Mouse (Mus musculus) embryonic facial prominence, embryonic 15.5 days (tissue): ENCODE data around the gene Slc27a5. TPM values are rescaled to one million over a fixed set of nuclear protein-coding genes. Genes with fewer than 3 reads are reported as not detected.
A peak's percentile ranks its signal among the peaks of the same experiment; 100 is the strongest.

Experiments used
- ATAC-seq: fragments of 200-750 bp; cut with Nextera tagmentation; 2 replicates; pipeline ENCODE4 v1.8.0; 2017; ENCODE audit warnings: low read depth, moderate TSS enrichment; ENCODE audit not compliant: insufficient number of reproducible peaks, low FRiP score, low TSS enrichment
- H3K27ac ChIP-seq: fragments of 300-500 bp; sonication (generic); replicated peaks from 2 replicates; pipeline ENCODE4 v1.5.1; 2015; ENCODE audit warnings: mild to moderate bottlenecking, inconsistent platforms
- H3K27me3 ChIP-seq: fragments of 300-500 bp; sonication (generic); 2 replicates; pipeline ENCODE4 v1.6.1; 2015; ENCODE audit warnings: inconsistent platforms
- H3K36me3 ChIP-seq: fragments of 300-500 bp; sonication (generic); 2 replicates; pipeline ENCODE4 v1.6.1; 2015; ENCODE audit warnings: mild to moderate bottlenecking, inconsistent platforms
- H3K4me1 ChIP-seq: fragments of 300-500 bp; sonication (generic); 2 replicates; pipeline ENCODE4 v1.6.1; 2015; ENCODE audit warnings: inconsistent platforms
- H3K4me2 ChIP-seq: fragments of 300-500 bp; sonication (generic); replicated peaks from 2 replicates; pipeline ENCODE4 v1.6.1; 2015; ENCODE audit warnings: mild to moderate bottlenecking, inconsistent platforms
- H3K4me3 ChIP-seq: fragments of 300-500 bp; sonication (generic); replicated peaks from 2 replicates; pipeline ENCODE4 v1.5.1; 2015; ENCODE audit warnings: mild to moderate bottlenecking, inconsistent platforms
- H3K9ac ChIP-seq: fragments of 300-500 bp; sonication (generic); 2 replicates; pipeline ENCODE4 v1.6.1; 2015; ENCODE audit warnings: inconsistent platforms
- H3K9me3 ChIP-seq: fragments of 300-500 bp; sonication (generic); replicated peaks from 2 replicates; pipeline ENCODE4 v1.6.1; 2016; ENCODE audit warnings: inconsistent platforms
- WGBS: fragments of 180-500 bp; shearing (Covaris S2); methylation state at CpG from one replicate; pipeline ENCODE4 v1.1.7; 2015; 5-methylcytosine and 5-hydroxymethylcytosine counted together
- polyA plus RNA-seq: library from polyadenylated mRNA; unstranded; fragments of >200 nt; fragmentation: Nextera tagmentation; extraction: Ambion mirVana; gene quantifications from 2 replicates; pipeline ENCODE4 v1.2.1, GENCODE M21; 2015

The Slc27a5 gene
- polyA plus RNA-seq, result 0.20 TPM in 1 of 2 replicates, not detected in the other

GRCm38 (mm10) chr7:12998053-12998452 lies at the start of gene Slc27a5:
TSS of gene Slc27a5 (minus strand) at chr7:12998192.
- H3K4me3 ChIP-seq, result no peak within 1 kb of the TSS
- H3K36me3 ChIP-seq, result no peaks in the 10 kb centered on the region
- no peak within 1 kb of the TSS for H3K27ac ChIP-seq
- 72% methylated on average over 5 of the region's 5 CpGs for WGBS
- H3K9ac ChIP-seq, result no peak within 1 kb of the TSS
- no peak for ATAC-seq
- no peaks in the 10 kb centered on the region for H3K4me1 ChIP-seq
- no peak within 1 kb of the TSS for H3K4me2 ChIP-seq
- no peaks in the 10 kb centered on the region for H3K9me3 ChIP-seq
- no peaks in the 10 kb centered on the region for H3K27me3 ChIP-seq

- H3K4me2 ChIP-seq, result no peak overlapping the region
- H3K9me3 ChIP-seq, result no peaks in the 10 kb centered on the region
- H3K36me3 ChIP-seq, result no peaks in the 10 kb centered on the region
- H3K27ac ChIP-seq, result no peak overlapping the region
- WGBS, result 4% methylated on average over 2 of the region's 2 CpGs
- no peak overlapping the region for H3K9ac ChIP-seq
- peaks cover 16% of the 10 kb centered on the region for H3K4me1 ChIP-seq
- no peak for ATAC-seq
- no peak overlapping the region for H3K4me3 ChIP-seq
- H3K27me3 ChIP-seq, result peaks cover 47% of the 10 kb centered on the region
These were observed 48.1 kb upstream of the Slc27a5 start for GRCm38 (mm10) chr7:13046084-13046483.

- Histone ChIP-seq H3K36me3 (no peaks in the 10 kb centered on the region), H3K9me3 (no peaks in the 10 kb centered on the region), H3K4me1 (peaks cover 17% of the 10 kb centered on the region), H3K4me3 (peak overlapping the region; percentile 44), H3K4me2 (peak overlapping the region; percentile 88), H3K27ac (no peak overlapping the region), H3K27me3 (peaks cover 49% of the 10 kb centered on the region), H3K9ac (peak overlapping the region; percentile 18)
- 3% methylated on average over 23 of the region's 23 CpGs for WGBS
- 0 out of 2 replicates have a peak, but pooled peaks have one; percentile 56 for ATAC-seq
These were observed 46.2 kb upstream of the Slc27a5 start for GRCm38 (mm10) chr7:13044254-13044625.

DNA sequence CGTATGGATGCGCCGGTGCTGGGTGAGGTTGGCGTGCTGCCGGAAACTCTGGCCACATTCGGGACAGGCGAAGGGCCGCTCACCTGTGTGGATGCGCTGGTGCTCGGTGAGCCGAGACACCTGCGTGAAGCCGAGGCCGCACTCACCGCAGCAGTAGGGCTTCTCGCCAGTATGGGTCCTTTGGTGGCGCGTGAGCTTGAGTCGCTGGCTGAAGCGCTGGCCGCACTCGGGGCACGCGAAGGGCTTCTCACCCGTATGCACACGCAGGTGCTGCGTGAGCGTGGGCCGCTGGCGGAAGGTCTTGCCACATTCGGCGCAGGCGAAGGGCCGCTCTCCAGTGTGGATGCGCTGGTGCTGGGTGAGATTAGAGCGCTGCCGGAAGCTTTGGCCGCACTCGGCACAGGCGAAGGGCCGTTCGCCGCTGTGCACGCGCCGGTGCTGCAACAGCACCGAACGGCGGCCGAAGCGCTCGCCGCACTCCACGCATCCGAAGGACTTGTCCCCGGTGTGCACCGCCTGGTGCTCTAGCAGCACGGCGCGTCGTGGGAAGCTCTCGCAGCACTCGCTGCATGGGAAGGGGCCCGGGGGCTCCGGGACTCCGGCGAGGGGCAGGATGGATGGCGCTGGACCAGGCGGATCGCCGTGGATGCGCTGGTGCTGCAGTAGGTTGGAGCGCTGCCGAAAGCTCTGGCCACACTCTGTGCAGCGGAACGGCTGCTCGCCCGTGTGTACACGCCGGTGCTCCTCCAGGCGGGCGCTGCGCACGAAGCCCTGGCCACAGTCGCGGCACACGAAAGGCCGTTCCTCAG lies 45.7 kb upstream of the Slc27a5 start:
- H3K27ac ChIP-seq, result no peak overlapping the region
- 0 out of 2 replicates have a peak, but pooled peaks have one; percentile 23 for ATAC-seq
- no peaks in the 10 kb centered on the region for H3K36me3 ChIP-seq
- no peaks in the 10 kb centered on the region for H3K9me3 ChIP-seq
- peaks cover 49% of the 10 kb centered on the region for H3K27me3 ChIP-seq
- peaks cover 23% of the 10 kb centered on the region for H3K4me1 ChIP-seq
- peak overlapping the region; percentile 44 for H3K4me3 ChIP-seq
- H3K9ac ChIP-seq, result peak overlapping the region; percentile 18
- WGBS, result 5% methylated on average over 88 of the region's 88 CpGs
- H3K4me2 ChIP-seq, result peak overlapping the region; percentile 88

DNA sequence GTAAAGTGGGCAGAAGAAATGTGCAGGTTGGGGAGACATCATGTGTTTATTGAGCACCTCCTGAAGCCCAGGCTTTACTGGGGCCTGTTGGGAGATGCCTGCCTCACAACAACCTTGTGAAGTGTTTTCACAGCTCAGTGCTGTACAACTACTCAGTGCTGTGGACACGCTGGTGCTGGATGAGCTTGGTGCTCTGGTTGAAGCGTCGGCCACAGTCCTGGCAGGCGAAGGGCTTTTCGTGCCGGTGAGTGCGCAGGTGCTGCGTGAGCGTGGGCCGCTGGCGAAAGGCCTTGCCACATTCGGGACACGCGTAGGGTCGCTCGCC lies 45.1 kb upstream of the Slc27a5 start:
- Histone ChIP-seq H3K27me3 (peaks cover 49% of the 10 kb centered on the region), H3K9ac (no peak overlapping the region)
- ATAC-seq, result no peak

GRCm38 (mm10) chr7:13042511-13042910 lies 44.5 kb upstream of the Slc27a5 start:
- H3K4me1 ChIP-seq, result peaks cover 25% of the 10 kb centered on the region
- ATAC-seq, result no peak
- H3K9ac ChIP-seq, result no peak overlapping the region
- H3K9me3 ChIP-seq, result no peaks in the 10 kb centered on the region
- H3K4me3 ChIP-seq, result no peak overlapping the region
- no peak overlapping the region for H3K4me2 ChIP-seq
- no peaks in the 10 kb centered on the region for H3K36me3 ChIP-seq
- H3K27ac ChIP-seq, result no peak overlapping the region
- 75% methylated on average over 6 of the region's 6 CpGs for WGBS
- peaks cover 49% of the 10 kb centered on the region for H3K27me3 ChIP-seq

More for the DNA sequence above, 45.1 kb upstream of the Slc27a5 start:
- Histone ChIP-seq H3K36me3 (no peaks in the 10 kb centered on the region), H3K4me2 (peak overlapping the region; percentile 88), H3K4me3 (peak overlapping the region; percentile 44; the same call in 1 of the 2 replicates), H3K27ac (no peak overlapping the region), H3K9me3 (no peaks in the 10 kb centered on the region), H3K4me1 (peaks cover 25% of the 10 kb centered on the region)
- 46% methylated on average over 16 of the region's 16 CpGs for WGBS

DNA sequence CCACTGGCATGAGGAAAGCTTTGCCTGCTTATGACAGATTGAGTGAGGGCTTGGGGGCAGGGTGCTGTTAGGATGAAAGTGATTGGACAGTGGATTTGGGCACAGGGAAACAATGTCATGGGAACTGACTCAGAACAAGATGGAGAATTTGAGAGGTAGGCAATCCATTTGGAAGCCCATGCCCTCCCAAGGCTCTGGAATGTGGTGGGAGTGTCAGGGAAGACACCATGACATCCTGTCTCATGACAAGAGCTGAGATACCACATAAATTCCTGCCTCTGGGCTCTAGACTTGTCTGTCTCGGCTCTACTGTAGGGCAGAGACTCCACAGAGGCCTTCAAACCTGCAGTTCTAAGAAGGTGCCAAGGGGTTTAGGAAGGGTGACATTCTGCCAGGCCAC lies 43.3 kb upstream of the Slc27a5 start:
- no peaks in the 10 kb centered on the region for H3K9me3 ChIP-seq
- 47% methylated on average over 1 of the region's 1 CpGs for WGBS
- ATAC-seq, result no peak
- H3K27ac ChIP-seq, result no peak overlapping the region
- H3K27me3 ChIP-seq, result peaks cover 49% of the 10 kb centered on the region
- H3K36me3 ChIP-seq, result peaks cover 2% of the 10 kb centered on the region
- H3K4me3 ChIP-seq, result no peak overlapping the region
- H3K9ac ChIP-seq, result no peak overlapping the region
- H3K4me1 ChIP-seq, result peaks cover 32% of the 10 kb centered on the region
- no peak overlapping the region for H3K4me2 ChIP-seq

DNA sequence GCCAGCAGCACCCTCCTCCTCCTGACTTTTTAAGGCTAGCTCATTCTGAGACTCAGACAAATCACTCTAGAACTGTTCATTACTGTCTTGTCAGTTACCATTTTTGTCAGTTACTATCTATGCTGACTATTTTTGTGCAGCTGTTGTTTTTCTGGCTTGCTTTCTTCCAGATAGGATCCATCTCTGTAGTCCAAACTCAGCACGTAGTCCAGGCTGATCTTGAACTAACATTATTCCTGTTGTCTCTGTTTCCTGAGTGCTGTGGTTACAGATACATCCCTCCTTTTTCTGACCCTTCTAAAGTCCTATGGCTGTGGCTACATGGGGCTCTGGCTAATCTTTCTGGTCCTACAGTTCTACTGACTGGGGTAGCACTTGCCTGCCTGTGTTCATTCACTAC lies 41.2 kb upstream of the Slc27a5 start:
- Histone ChIP-seq H3K9me3 (no peaks in the 10 kb centered on the region), H3K27me3 (peaks cover 33% of the 10 kb centered on the region), H3K4me2 (peak overlapping the region; percentile 61), H3K4me1 (peaks cover 43% of the 10 kb centered on the region), H3K36me3 (peaks cover 18% of the 10 kb centered on the region), H3K9ac (peak overlapping the region; percentile 97; the same call in 1 of the 2 replicates), H3K27ac (no peak overlapping the region), H3K4me3 (peak overlapping the region; percentile 79)
- ATAC-seq, result no peak
- WGBS, result 80% methylated on average over 1 of the region's 1 CpGs

GRCm38 (mm10) chr7:13038621-13039169 lies 40.7 kb upstream of the Slc27a5 start:
- Histone ChIP-seq H3K36me3 (peaks cover 18% of the 10 kb centered on the region), H3K27ac (peak overlapping the region; percentile 100), H3K4me2 (peak overlapping the region; percentile 61), H3K4me1 (peaks cover 43% of the 10 kb centered on the region), H3K9ac (peak overlapping the region; percentile 97), H3K27me3 (peaks cover 28% of the 10 kb centered on the region), H3K9me3 (no peaks in the 10 kb centered on the region), H3K4me3 (peak overlapping the region; percentile 79)
- ATAC-seq, result no peak
- WGBS, result 17% methylated on average over 15 of the region's 15 CpGs

- under 1% methylated on average over 62 of the region's 65 CpGs for WGBS
These were observed 40.0 kb upstream of the Slc27a5 start, which contains the start of gene Ube2m for GRCm38 (mm10) chr7:13037901-13038555. TSS of gene Ube2m (minus strand) at chr7:13038275.

DNA sequence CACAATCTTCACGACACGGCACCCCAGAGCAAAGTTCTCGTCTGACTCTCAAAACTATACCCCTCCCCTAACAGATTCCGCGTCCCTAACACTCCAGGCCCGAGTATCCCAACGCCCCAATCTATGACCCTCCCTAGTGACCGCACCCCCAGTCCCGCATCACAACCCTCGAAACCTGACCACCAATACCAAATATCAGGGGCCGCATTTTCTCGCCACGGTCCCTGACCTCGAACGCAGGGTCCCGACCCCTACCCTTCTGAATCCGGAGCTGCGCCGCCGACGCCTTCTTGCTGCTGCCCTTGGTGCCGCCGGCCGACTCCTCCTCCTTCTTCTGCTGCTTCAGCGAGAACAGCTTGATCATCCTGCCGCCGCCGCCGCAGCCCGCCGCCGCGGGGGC lies 39.4 kb upstream of the Slc27a5 start:
- ATAC-seq, result no peak; the same call in 1 of the 2 replicates
- under 1% methylated on average over 32 of the region's 33 CpGs for WGBS

More at GRCm38 (mm10) chr7:13037901-13038555, 40.0 kb upstream of the Slc27a5 start, which contains the start of gene Ube2m:
- H3K27ac ChIP-seq, result peak within 1 kb of the TSS; percentile 100
- H3K4me2 ChIP-seq, result peak within 1 kb of the TSS; percentile 61
- H3K27me3 ChIP-seq, result peaks cover 21% of the 10 kb centered on the region
- peak; percentile 93 for ATAC-seq
- peak within 1 kb of the TSS; percentile 79 for H3K4me3 ChIP-seq
- peak within 1 kb of the TSS; percentile 97 for H3K9ac ChIP-seq
- H3K36me3 ChIP-seq, result peaks cover 24% of the 10 kb centered on the region
- H3K4me1 ChIP-seq, result peaks cover 44% of the 10 kb centered on the region
- H3K9me3 ChIP-seq, result no peaks in the 10 kb centered on the region

More for the DNA sequence above, 39.4 kb upstream of the Slc27a5 start:
- H3K9ac ChIP-seq, result peak overlapping the region; percentile 97
- H3K9me3 ChIP-seq, result no peaks in the 10 kb centered on the region
- H3K4me1 ChIP-seq, result peaks cover 50% of the 10 kb centered on the region
- H3K27ac ChIP-seq, result peak overlapping the region; percentile 100
- peaks cover 31% of the 10 kb centered on the region for H3K36me3 ChIP-seq
- H3K27me3 ChIP-seq, result peaks cover 15% of the 10 kb centered on the region
- H3K4me2 ChIP-seq, result peak overlapping the region; percentile 61
- peak overlapping the region; percentile 79 for H3K4me3 ChIP-seq
